Mouse (Mus musculus): ENCODE results near the gene Osbpl10. TPM values are rescaled to one million over a fixed set of nuclear protein-coding genes. Genes with fewer than 3 reads are reported as not detected.

The Osbpl10 gene
- total and polyA plus RNA-seq, 3 experiments = 0.19 TPM; not detected in 2

- no peak overlapping the region for H3K4me3 ChIP-seq (replicated peaks in 1 of 3; ENCODE audit: low read depth in 2 of 3, low read length in 2 of 3, poor library complexity in 1 of 3)
- no peak for TF ChIP-seq SMC3 (IDR thresholded peaks at IDR 0.05; ENCODE audit: low read depth, low read length)
- TF ChIP-seq UBTF (IDR thresholded peaks at IDR 0.05; ENCODE audit: low read depth, low read length) = no peak
- TF ChIP-seq ELF1 (IDR thresholded peaks at IDR 0.05; ENCODE audit: low read depth, low read length) = no peak
- TF ChIP-seq RAD21 (IDR thresholded peaks at IDR 0.05; ENCODE audit: low read depth, low read length) = no peak
- no peak for TF ChIP-seq ETS1 (conservative IDR thresholded peaks at IDR 0.05; ENCODE audit: low read depth, low read length)
- TF ChIP-seq SIN3A (IDR thresholded peaks at IDR 0.05; ENCODE audit: low read length) = no peak
- H3K36me3 ChIP-seq (replicated peaks in 1 of 2; ENCODE audit: control insufficient read depth in 1 of 2, insufficient read depth in 1 of 2, low read length in 1 of 2) = no peaks in the 10 kb centered on the region
- in situ Hi-C loops (cut with MboI; ENCODE audit: low pct_ligation_motif_present, low pct_unique_long_range_greater_than_20kb, low sequenced_read_pairs) = no loop called here
- no peak overlapping the region for H3K27ac ChIP-seq (ENCODE audit: insufficient read depth, low read depth)
- dilution Hi-C loops (cut with MboI; ENCODE audit: extremely low pct_ligation_motif_present, extremely low pct_unique_long_range_greater_than_20kb, low sequenced_read_pairs) = no loop called here
- peaks cover 10 to 19% of the 10 kb centered on the region in 2 experiments for H3K4me1 ChIP-seq (ENCODE audit: control insufficient read depth in 1 of 2, insufficient read depth in 2 of 2)
- no peak overlapping the region for H3K9ac ChIP-seq (ENCODE audit: insufficient read depth, low read depth)
- no peak overlapping the region for H3K4me2 ChIP-seq (ENCODE audit: insufficient read depth, low read depth, poor library complexity, severe bottlenecking)
- H3K9me3 ChIP-seq (replicated peaks; ENCODE audit: low read length) = no peaks in the 10 kb centered on the region
- H3K79me2 ChIP-seq (replicated peaks; ENCODE audit: control insufficient read depth, extremely low read depth, insufficient read depth, poor library complexity, severe bottlenecking) = no peaks in the 10 kb centered on the region
- no peak for DNase-seq (ENCODE audit: extremely low read depth)
- no peaks in the 10 kb centered on the region for H3K27me3 ChIP-seq (replicated peaks)
Measured at GRCm38 (mm10) chr9:115133926-115134325, 155.6 kb downstream of the Osbpl10 start.

- in situ Hi-C loops (cut with MboI; ENCODE audit: low pct_ligation_motif_present, low pct_unique_long_range_greater_than_20kb, low sequenced_read_pairs) = no loop called here
- peak; percentile 75 for DNase-seq (ENCODE audit: extremely low read depth)
- no peak overlapping the region for H3K4me2 ChIP-seq (ENCODE audit: insufficient read depth, low read depth, poor library complexity, severe bottlenecking)
Measured at GRCm38 (mm10) chr9:115134736-115135135, 156.4 kb downstream of the Osbpl10 start.

GRCm38 (mm10) chr9:115135352-115135751 lies 157.0 kb downstream of the Osbpl10 start:
- no peak for DNase-seq (ENCODE audit: extremely low read depth)
- no peaks in the 10 kb centered on the region for H3K9me3 ChIP-seq (replicated peaks; ENCODE audit: low read length)
- dilution Hi-C loops (cut with MboI; ENCODE audit: extremely low pct_ligation_motif_present, extremely low pct_unique_long_range_greater_than_20kb, low sequenced_read_pairs) = no loop called here

More at GRCm38 (mm10) chr9:115134736-115135135, 156.4 kb downstream of the Osbpl10 start:
- no peaks in the 10 kb centered on the region for H3K9me3 ChIP-seq (replicated peaks; ENCODE audit: low read length)
- peaks cover 10 to 19% of the 10 kb centered on the region in 2 experiments for H3K4me1 ChIP-seq (ENCODE audit: control insufficient read depth in 1 of 2, insufficient read depth in 2 of 2)
- no peaks in the 10 kb centered on the region for H3K36me3 ChIP-seq (replicated peaks in 1 of 2; ENCODE audit: control insufficient read depth in 1 of 2, insufficient read depth in 1 of 2, low read length in 1 of 2)
- H3K27me3 ChIP-seq (replicated peaks) = no peaks in the 10 kb centered on the region
- H3K27ac ChIP-seq (ENCODE audit: insufficient read depth, low read depth) = no peak overlapping the region
- TF ChIP-seq EP300 (IDR thresholded peaks at IDR 0.05; ENCODE audit: low read length) = 0 out of 2 replicates have a peak, but pooled peaks have one; percentile 14
- TF ChIP-seq TCF12 (IDR thresholded peaks at IDR 0.05; ENCODE audit: low read depth, low read length) = no peak
- TF ChIP-seq CHD1 (IDR thresholded peaks at IDR 0.05; ENCODE audit: low read depth, low read length) = no peak
- no peak for TF ChIP-seq MEF2A (IDR thresholded peaks at IDR 0.05; ENCODE audit: borderline replicate concordance, low read depth, low read length)
- TF ChIP-seq JUN (IDR thresholded peaks at IDR 0.05; ENCODE audit: insufficient read depth, low read depth, low read length) = no peak
- no peak overlapping the region for H3K9ac ChIP-seq (ENCODE audit: insufficient read depth, low read depth)
- H3K79me2 ChIP-seq (replicated peaks; ENCODE audit: control insufficient read depth, extremely low read depth, insufficient read depth, poor library complexity, severe bottlenecking) = no peaks in the 10 kb centered on the region
- dilution Hi-C loops (cut with MboI; ENCODE audit: extremely low pct_ligation_motif_present, extremely low pct_unique_long_range_greater_than_20kb, low sequenced_read_pairs) = no loop called here
- H3K4me3 ChIP-seq (replicated peaks in 1 of 3; ENCODE audit: low read depth in 2 of 3, low read length in 2 of 3, poor library complexity in 1 of 3) = no peak overlapping the region

More at GRCm38 (mm10) chr9:115135352-115135751, 157.0 kb downstream of the Osbpl10 start:
- Histone ChIP-seq H3K4me1 (ENCODE audit: control insufficient read depth in 1 of 2, insufficient read depth in 2 of 2) (peaks cover 10 to 19% of the 10 kb centered on the region in 2 experiments), H3K4me2 (ENCODE audit: insufficient read depth, low read depth, poor library complexity, severe bottlenecking) (no peak overlapping the region), H3K27me3 (replicated peaks) (no peaks in the 10 kb centered on the region), H3K27ac (ENCODE audit: insufficient read depth, low read depth) (no peak overlapping the region), H3K36me3 (replicated peaks in 1 of 2; ENCODE audit: control insufficient read depth in 1 of 2, insufficient read depth in 1 of 2, low read length in 1 of 2) (no peaks in the 10 kb centered on the region), H3K79me2 (replicated peaks; ENCODE audit: control insufficient read depth, extremely low read depth, insufficient read depth, poor library complexity, severe bottlenecking) (no peaks in the 10 kb centered on the region), H3K4me3 (replicated peaks in 1 of 3; ENCODE audit: low read depth in 2 of 3, low read length in 2 of 3, poor library complexity in 1 of 3) (no peak overlapping the region), H3K9ac (ENCODE audit: insufficient read depth, low read depth) (no peak overlapping the region)
- in situ Hi-C loops (cut with MboI; ENCODE audit: low pct_ligation_motif_present, low pct_unique_long_range_greater_than_20kb, low sequenced_read_pairs) = no loop called here
- TF ChIP-seq E2F4 (IDR thresholded peaks at IDR 0.05; ENCODE audit: insufficient replicate concordance, low read depth, low read length) (no peak), TCF12 (IDR thresholded peaks at IDR 0.05; ENCODE audit: low read depth, low read length) (no peak)

Measured in CH12.LX (cell line).